Mouse (Mus musculus) hindbrain, postnatal 0 days (tissue): ENCODE measurements around the gene Batf2. TPM values are rescaled to one million over a fixed set of nuclear protein-coding genes. Genes with fewer than 3 reads are reported as not detected.

Source experiments
- ATAC-seq: fragments of 200-750 bp; cut with Nextera tagmentation; 2 replicates; pipeline ENCODE4 v1.8.0; 2017; ENCODE audit warnings: mild to moderate bottlenecking, moderate TSS enrichment, moderate library complexity
- DNase-seq: peaks from one replicate; pipeline ENCODE4 v3.0.0-alpha.2; 2015; ENCODE audit warnings: low spot score
- H3K27ac ChIP-seq: fragments of 300-500 bp; sonication (generic); 2 replicates; pipeline ENCODE4 v1.5.1; 2014; ENCODE audit warnings: mild to moderate bottlenecking
- H3K27me3 ChIP-seq: fragments of 300-500 bp; sonication (generic); 2 replicates; pipeline ENCODE4 v1.6.1; 2014; ENCODE audit warnings: low read length, mixed read lengths; ENCODE audit not compliant: insufficient read depth
- H3K36me3 ChIP-seq: fragments of 300-500 bp; sonication (generic); 2 replicates; pipeline ENCODE4 v1.6.1; 2014; ENCODE audit warnings: low read length, mixed read lengths; ENCODE audit not compliant: insufficient read depth
- H3K4me1 ChIP-seq: fragments of 300-500 bp; sonication (generic); 2 replicates; pipeline ENCODE4 v1.6.1; 2014; ENCODE audit warnings: antibody characterized with exemption, low read length, mixed read lengths; ENCODE audit not compliant: insufficient read depth
- H3K4me2 ChIP-seq: fragments of 300-500 bp; sonication (generic); 2 replicates; pipeline ENCODE4 v1.6.1; 2014; ENCODE audit warnings: low read depth, mild to moderate bottlenecking, low read length, moderate library complexity, mixed read lengths
- H3K4me3 ChIP-seq: fragments of 300-500 bp; sonication (generic); 2 replicates; pipeline ENCODE4 v1.5.1; 2014; ENCODE audit warnings: low read length
- H3K9ac ChIP-seq: fragments of 300-500 bp; sonication (generic); replicated peaks from 2 replicates; pipeline ENCODE4 v1.6.1; 2014; ENCODE audit warnings: mild to moderate bottlenecking, low read length, moderate library complexity, mixed read lengths
- H3K9me3 ChIP-seq: fragments of 300-500 bp; sonication (generic); 2 replicates; pipeline ENCODE4 v1.6.1; 2016; ENCODE audit warnings: low read length, mixed read lengths
- CTCF ChIP-seq: IDR thresholded peaks from 2 replicates; pipeline ENCODE4 v1.5.1; 2016; ENCODE audit warnings: antibody characterized with exemption, control low read depth, low read depth
- WGBS: fragments of 180-500 bp; shearing (Covaris S2); extraction: QIAGEN DNeasy Blood & Tissue Kit; methylation state at CpG from one replicate; pipeline ENCODE4 v1.1.7; 2014; 5-methylcytosine and 5-hydroxymethylcytosine counted together
- polyA plus RNA-seq: library from polyadenylated mRNA; unstranded; fragments of >200 nt; fragmentation: Nextera tagmentation; extraction: Ambion mirVana; gene quantifications from 2 replicates; pipeline ENCODE4 v1.2.1, GENCODE M21; 2015
- total RNA-seq: library from RNA; depleted of rRNA; stranded (reverse); fragments of >200 nt; gene quantifications from 2 replicates; pipeline ENCODE4 v1.2.3, GENCODE M21; 2014; rRNA removed

Gene Batf2
- total and polyA plus RNA-seq, 2 experiments from 2014 or later: 0.21 TPM; not detected in 1

DNA sequence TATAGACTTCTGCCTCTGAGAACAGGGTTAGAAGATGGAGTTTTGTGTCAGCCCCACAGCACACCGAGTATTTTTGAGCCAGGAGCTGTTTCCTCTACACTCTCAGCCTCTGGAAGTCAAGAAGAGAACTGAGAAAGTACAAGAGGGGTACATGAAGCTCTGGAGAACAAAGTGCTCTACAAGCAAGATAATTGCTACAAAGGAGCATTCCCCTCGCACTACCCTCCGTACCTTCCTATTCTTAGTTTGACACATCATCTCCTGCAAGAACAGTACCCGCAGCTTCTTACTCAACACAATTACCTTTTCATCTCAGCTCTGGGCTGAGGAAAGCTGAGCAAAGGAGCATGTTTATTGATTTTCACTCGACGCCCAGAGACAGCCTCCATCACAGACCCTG lies 77.8 kb downstream of the Batf2 start:
- Histone ChIP-seq H3K9ac (no peak overlapping the region; the same call in 1 of the 2 replicates), H3K9me3 (no peaks in the 10 kb centered on the region), H3K4me2 (no peak overlapping the region), H3K4me3 (no peak overlapping the region), H3K36me3 (no peaks in the 10 kb centered on the region), H3K4me1 (no peaks in the 10 kb centered on the region), H3K27me3 (no peaks in the 10 kb centered on the region), H3K27ac (no peak overlapping the region)
- no peak for ATAC-seq
- no peak for DNase-seq
- WGBS: 74% methylated on average over 6 of the region's 6 CpGs
- no peak for TF ChIP-seq CTCF

Other genes with a start within 250 kb of the Batf2 start
Only the 30 nearest of the 31 such genes appear.
- 61.7 and 77.4 TPM in 2 replicates for gene Dpf2, start 228.0 kb upstream of the Batf2 start, total RNA-seq
- 69.5 and 70.2 TPM in 2 replicates for gene Dpf2, start 228.0 kb upstream of the Batf2 start, polyA plus RNA-seq
- gene Cdc42ep2, start 216.2 kb upstream of the Batf2 start, total RNA-seq: 22.0 and 28.0 TPM in 2 replicates
- 17.4 and 18.0 TPM in 2 replicates for gene Cdc42ep2, start 216.2 kb upstream of the Batf2 start, polyA plus RNA-seq
- 23.4 and 28.9 TPM in 2 replicates for gene Pola2, start 176.8 kb upstream of the Batf2 start, total RNA-seq
- gene Pola2, start 176.8 kb upstream of the Batf2 start, polyA plus RNA-seq: 19.5 and 21.5 TPM in 2 replicates
- not detected in 2 replicates for gene Slc22a20, start 154.8 kb upstream of the Batf2 start, total RNA-seq
- gene Slc22a20, start 154.8 kb upstream of the Batf2 start, polyA plus RNA-seq: not detected in 2 replicates
- gene Capn1, start 125.1 kb upstream of the Batf2 start, total RNA-seq: 13.6 and 15.7 TPM in 2 replicates
- 4.6 and 4.8 TPM in 2 replicates for gene Capn1, start 125.1 kb upstream of the Batf2 start, polyA plus RNA-seq
- gene Syvn1, start 94.4 kb upstream of the Batf2 start, total RNA-seq: 27.6 and 34.1 TPM in 2 replicates
- 26.8 and 29.8 TPM in 2 replicates for gene Syvn1, start 94.4 kb upstream of the Batf2 start, polyA plus RNA-seq
- gene Mrpl49, start 83.2 kb upstream of the Batf2 start, total RNA-seq: 34.4 and 36.2 TPM in 2 replicates
- 52.4 and 54.9 TPM in 2 replicates for gene Mrpl49, start 83.2 kb upstream of the Batf2 start, polyA plus RNA-seq
- 558 and 787 TPM in 2 replicates for gene Fau, start 83.1 kb upstream of the Batf2 start, total RNA-seq
- 668 TPM in 2 replicates for gene Fau, start 83.1 kb upstream of the Batf2 start, polyA plus RNA-seq
- gene Znhit2, start 79.8 kb upstream of the Batf2 start, total RNA-seq: 76.0 and 97.3 TPM in 2 replicates
- gene Znhit2, start 79.8 kb upstream of the Batf2 start, polyA plus RNA-seq: 43.2 and 46.3 TPM in 2 replicates
- gene Tm7sf2, start 72.6 kb upstream of the Batf2 start, total RNA-seq: 122 and 123 TPM in 2 replicates
- 57.7 and 64.2 TPM in 2 replicates for gene Tm7sf2, start 72.6 kb upstream of the Batf2 start, polyA plus RNA-seq
- gene Vps51, start 63.8 kb upstream of the Batf2 start, total RNA-seq: 100.0 and 102 TPM in 2 replicates
- 91.2 and 92.2 TPM in 2 replicates for gene Vps51, start 63.8 kb upstream of the Batf2 start, polyA plus RNA-seq
- gene Tmem262, start 61.0 kb upstream of the Batf2 start, total RNA-seq: not detected in 2 replicates
- gene Tmem262, start 61.0 kb upstream of the Batf2 start, polyA plus RNA-seq: not detected in 2 replicates
- gene Gm28374, start 58.7 kb upstream of the Batf2 start, total RNA-seq: 0.37 and 0.86 TPM in 2 replicates
- 0.24 and 1.1 TPM in 2 replicates for gene Gm28374, start 58.7 kb upstream of the Batf2 start, polyA plus RNA-seq
- gene Zfpl1, start 56.0 kb upstream of the Batf2 start, total RNA-seq: 76.9 and 88.2 TPM in 2 replicates
- gene Zfpl1, start 56.0 kb upstream of the Batf2 start, polyA plus RNA-seq: 83.9 and 88.2 TPM in 2 replicates
- gene Cdca5, start 56.0 kb upstream of the Batf2 start, total RNA-seq: 6.3 and 7.4 TPM in 2 replicates
- gene Cdca5, start 56.0 kb upstream of the Batf2 start, polyA plus RNA-seq: 6.1 and 7.4 TPM in 2 replicates
- gene AC131692.1, start 46.6 kb upstream of the Batf2 start, total RNA-seq: not detected in 2 replicates
- gene AC131692.1, start 46.6 kb upstream of the Batf2 start, polyA plus RNA-seq: not detected in 2 replicates
- 0.40 and 0.89 TPM in 2 replicates for gene Naaladl1, start 35.2 kb upstream of the Batf2 start, total RNA-seq
- 0.36 and 0.43 TPM in 2 replicates for gene Naaladl1, start 35.2 kb upstream of the Batf2 start, polyA plus RNA-seq
- gene Sac3d1, start 22.3 kb upstream of the Batf2 start, total RNA-seq: 91.0 and 91.5 TPM in 2 replicates
- gene Sac3d1, start 22.3 kb upstream of the Batf2 start, polyA plus RNA-seq: 50.5 and 51.9 TPM in 2 replicates
- gene Snx15, start 12.7 kb upstream of the Batf2 start, total RNA-seq: 71.4 and 84.4 TPM in 2 replicates
- 60.9 and 62.7 TPM in 2 replicates for gene Snx15, start 12.7 kb upstream of the Batf2 start, polyA plus RNA-seq
- gene Arl2, start 565 bp downstream of the Batf2 start, total RNA-seq: 112 and 123 TPM in 2 replicates
- gene Arl2, start 565 bp downstream of the Batf2 start, polyA plus RNA-seq: 151 and 155 TPM in 2 replicates
- not detected in 2 replicates for gene Majin, start 43.4 kb downstream of the Batf2 start, total RNA-seq
- gene Majin, start 43.4 kb downstream of the Batf2 start, polyA plus RNA-seq: 0.24 TPM in 1 of 2 replicates, not detected in the other
- gene Gpha2, start 85.4 kb downstream of the Batf2 start, total RNA-seq: not detected in 2 replicates
- gene Gpha2, start 85.4 kb downstream of the Batf2 start, polyA plus RNA-seq: 0.39 and 0.60 TPM in 2 replicates
- 272 and 321 TPM in 2 replicates for gene Ppp2r5b, start 94.9 kb downstream of the Batf2 start, total RNA-seq
- 149 and 160 TPM in 2 replicates for gene Ppp2r5b, start 94.9 kb downstream of the Batf2 start, polyA plus RNA-seq
- 38.7 and 43.4 TPM in 2 replicates for gene Atg2a, start 100.7 kb downstream of the Batf2 start, total RNA-seq
- gene Atg2a, start 100.7 kb downstream of the Batf2 start, polyA plus RNA-seq: 7.6 and 8.9 TPM in 2 replicates
- 127 and 135 TPM in 2 replicates for gene Ehd1, start 135.7 kb downstream of the Batf2 start, total RNA-seq
- gene Ehd1, start 135.7 kb downstream of the Batf2 start, polyA plus RNA-seq: 76.5 and 77.5 TPM in 2 replicates
- gene Cdc42bpg, start 165.5 kb downstream of the Batf2 start, total RNA-seq: 3.1 and 6.0 TPM in 2 replicates
- 0.29 and 0.33 TPM in 2 replicates for gene Cdc42bpg, start 165.5 kb downstream of the Batf2 start, polyA plus RNA-seq
- 69.6 and 93.4 TPM in 2 replicates for gene Men1, start 194.0 kb downstream of the Batf2 start, total RNA-seq
- gene Men1, start 194.0 kb downstream of the Batf2 start, polyA plus RNA-seq: 57.8 and 59.5 TPM in 2 replicates
- 102 TPM in 2 replicates for gene Map4k2, start 200.2 kb downstream of the Batf2 start, total RNA-seq
- 18.6 and 21.4 TPM in 2 replicates for gene Map4k2, start 200.2 kb downstream of the Batf2 start, polyA plus RNA-seq
- 89.0 and 89.4 TPM in 2 replicates for gene Sf1, start 222.7 kb downstream of the Batf2 start, total RNA-seq
- gene Sf1, start 222.7 kb downstream of the Batf2 start, polyA plus RNA-seq: 80.2 and 84.9 TPM in 2 replicates
- 11.9 and 18.3 TPM in 2 replicates for gene Pygm, start 243.4 kb downstream of the Batf2 start, total RNA-seq
- gene Pygm, start 243.4 kb downstream of the Batf2 start, polyA plus RNA-seq: 10.4 and 12.6 TPM in 2 replicates